Mouse (Mus musculus): ENCODE measurements around the gene Gm20809. TPM values are rescaled to one million over a fixed set of nuclear protein-coding genes. Genes with fewer than 3 reads are reported as not detected.
"Not testable (repeated sequence)": the region's sequence is repeated elsewhere in the genome, so short reads cannot be mapped to it uniquely, and the experiment has no call there.

Gene Gm20809
- not detected for polyA plus RNA-seq (2017; shearing (Covaris generic))

DNA sequence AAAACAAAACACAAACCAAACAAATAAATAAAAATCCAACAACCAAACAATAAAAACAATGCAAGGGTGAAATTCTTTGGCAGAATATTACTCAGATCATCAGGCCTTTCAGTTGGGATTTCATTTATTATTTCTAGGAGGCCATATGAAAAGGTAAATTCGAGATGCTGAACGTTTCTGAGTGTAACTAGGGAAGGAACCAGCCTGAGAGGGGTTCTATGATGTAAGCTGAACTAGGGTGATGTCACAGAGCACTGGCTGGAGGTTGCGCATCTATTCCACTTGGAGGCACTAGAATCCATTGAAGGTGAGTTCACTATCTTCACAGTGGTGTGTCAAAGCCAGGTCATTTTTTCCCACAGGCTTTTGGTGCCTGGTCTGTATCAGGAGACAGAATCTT is at the start of gene Gm20809:
Gene Gm20809 (plus strand): TSS at position 301 of the 400 bp plus-strand sequence.
- not testable (repeated sequence) for ATAC-seq
